Mouse (Mus musculus) cortical plate, adult 2 months (tissue): ENCODE results near the gene Cyth1.

Experiments used
- CTCF ChIP-seq: fragments of 200-500 bp; IDR thresholded peaks from 2 replicates; pipeline ENCODE4 v1.5.1; 2011; ENCODE audit warnings: mild to moderate bottlenecking, control low read depth, low read length; ENCODE audit not compliant: insufficient read depth; ENCODE audit errors: extremely low read depth
- POLR2A ChIP-seq: fragments of 200-500 bp; IDR thresholded peaks from 2 replicates; pipeline ENCODE4 v1.6.1; 2011; ENCODE audit warnings: mild to moderate bottlenecking, low read length, control low read depth; ENCODE audit not compliant: insufficient read depth; ENCODE audit errors: extremely low read depth

- TF ChIP-seq CTCF, result no peak
- no peak for TF ChIP-seq POLR2A
These were observed 113.1 kb downstream of the Cyth1 start for GRCm38 (mm10) chr11:118135271-118135670.
